Mouse (Mus musculus) testis, adult 2 months (tissue): ENCODE data around the gene Ankrd13a.
A peak's percentile ranks its signal among the peaks of the same experiment; 100 is the strongest.

Experiments
- CTCF ChIP-seq: fragments of 200-500 bp; IDR thresholded peaks from 2 replicates; pipeline ENCODE4 v1.5.1; 2012; ENCODE audit warnings: low read depth, mild to moderate bottlenecking, inconsistent platforms, low read length, moderate library complexity; ENCODE audit not compliant: control insufficient read depth, insufficient read depth, insufficient replicate concordance
- POLR2A ChIP-seq: fragments of 200-500 bp; IDR thresholded peaks from 2 replicates; pipeline ENCODE4 v1.6.1; 2012; ENCODE audit warnings: low read depth, mild to moderate bottlenecking, inconsistent platforms, low read length, moderate library complexity; ENCODE audit not compliant: control insufficient read depth

DNA sequence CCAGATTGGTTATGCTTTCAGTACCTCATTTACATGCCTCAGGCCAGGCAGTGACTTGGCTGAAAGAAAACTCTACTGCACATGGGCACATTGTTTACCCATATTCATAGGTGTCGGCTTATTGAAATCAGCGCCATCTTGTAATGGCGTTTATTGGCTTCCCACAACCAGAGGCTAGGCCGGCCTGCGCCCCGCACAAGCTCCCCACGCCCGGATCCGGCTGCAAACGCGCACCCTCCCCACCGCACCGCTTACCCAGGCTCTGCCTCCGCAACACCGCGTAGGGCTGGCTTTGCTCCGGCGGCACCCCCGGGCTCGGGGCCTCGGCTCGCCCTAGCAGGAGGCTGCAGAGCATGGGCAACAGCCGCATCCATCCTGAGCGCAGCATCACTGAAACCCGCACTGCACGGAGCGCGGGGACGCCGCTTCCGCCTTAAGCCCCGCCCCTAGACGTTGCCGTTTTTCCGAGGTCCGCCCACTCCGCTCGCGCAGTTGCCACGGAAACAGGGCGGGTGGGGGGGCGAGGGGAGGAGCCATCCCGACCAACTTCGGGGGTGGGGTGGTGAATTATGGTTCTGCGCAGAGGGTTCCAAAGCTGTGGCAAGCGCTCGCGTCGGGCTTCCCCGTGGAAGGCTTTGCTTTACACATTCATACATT is 39.2 kb downstream of the Ankrd13a start:
- TF ChIP-seq CTCF: no peak
- TF ChIP-seq POLR2A: peak; percentile 98
